Mouse (Mus musculus) embryonic facial prominence, embryonic 13.5 days (tissue): ENCODE measurements around the gene Wdr60. TPM values are rescaled to one million over a fixed set of nuclear protein-coding genes. Genes with fewer than 3 reads are reported as not detected.
"Not testable (repeated sequence)": the region's sequence is repeated elsewhere in the genome, so short reads cannot be mapped to it uniquely, and the experiment has no call there.

Source experiments
- ATAC-seq: fragments of 200-750 bp; cut with Nextera tagmentation; 2 replicates; pipeline ENCODE4 v1.8.0; 2017; ENCODE audit warnings: low read depth; ENCODE audit not compliant: insufficient number of reproducible peaks, insufficient read depth, low FRiP score, low TSS enrichment
- H3K27ac ChIP-seq: fragments of 300-500 bp; sonication (generic); 2 replicates; pipeline ENCODE4 v1.5.1; 2015; ENCODE audit warnings: moderate library complexity, mild to moderate bottlenecking, inconsistent platforms
- H3K27me3 ChIP-seq: fragments of 300-500 bp; sonication (generic); 2 replicates; pipeline ENCODE4 v1.6.1; 2015; ENCODE audit warnings: mild to moderate bottlenecking, inconsistent platforms
- H3K36me3 ChIP-seq: fragments of 300-500 bp; sonication (generic); 2 replicates; pipeline ENCODE4 v1.6.1; 2015; ENCODE audit warnings: mild to moderate bottlenecking, inconsistent platforms
- H3K4me1 ChIP-seq: fragments of 300-500 bp; sonication (generic); 2 replicates; pipeline ENCODE4 v1.6.1; 2015; ENCODE audit warnings: inconsistent platforms
- H3K4me2 ChIP-seq: fragments of 300-500 bp; sonication (generic); 2 replicates; pipeline ENCODE4 v1.6.1; 2015; ENCODE audit warnings: moderate library complexity, mild to moderate bottlenecking, inconsistent platforms
- H3K4me3 ChIP-seq: fragments of 300-500 bp; sonication (generic); 2 replicates; pipeline ENCODE4 v1.5.1; 2015; ENCODE audit warnings: mild to moderate bottlenecking, inconsistent platforms
- H3K9ac ChIP-seq: fragments of 300-500 bp; sonication (generic); 2 replicates; pipeline ENCODE4 v1.6.1; 2015; ENCODE audit warnings: mild to moderate bottlenecking, inconsistent platforms
- H3K9me3 ChIP-seq: fragments of 300-500 bp; sonication (generic); 2 replicates; pipeline ENCODE4 v1.6.1; 2016; ENCODE audit warnings: inconsistent platforms
- WGBS: fragments of 180-500 bp; shearing (Covaris S2); methylation state at CpG from one replicate; pipeline ENCODE4 v1.1.7; 2015; ENCODE audit warnings: mixed read lengths; 5-methylcytosine and 5-hydroxymethylcytosine counted together
- polyA plus RNA-seq: library from polyadenylated mRNA; unstranded; fragments of >200 nt; fragmentation: Nextera tagmentation; extraction: Ambion mirVana; gene quantifications from 2 replicates; pipeline ENCODE4 v1.2.1, GENCODE M21; 2015

Gene Wdr60
- polyA plus RNA-seq, 1 experiment from 2014 or later, result 35.6 TPM

DNA sequence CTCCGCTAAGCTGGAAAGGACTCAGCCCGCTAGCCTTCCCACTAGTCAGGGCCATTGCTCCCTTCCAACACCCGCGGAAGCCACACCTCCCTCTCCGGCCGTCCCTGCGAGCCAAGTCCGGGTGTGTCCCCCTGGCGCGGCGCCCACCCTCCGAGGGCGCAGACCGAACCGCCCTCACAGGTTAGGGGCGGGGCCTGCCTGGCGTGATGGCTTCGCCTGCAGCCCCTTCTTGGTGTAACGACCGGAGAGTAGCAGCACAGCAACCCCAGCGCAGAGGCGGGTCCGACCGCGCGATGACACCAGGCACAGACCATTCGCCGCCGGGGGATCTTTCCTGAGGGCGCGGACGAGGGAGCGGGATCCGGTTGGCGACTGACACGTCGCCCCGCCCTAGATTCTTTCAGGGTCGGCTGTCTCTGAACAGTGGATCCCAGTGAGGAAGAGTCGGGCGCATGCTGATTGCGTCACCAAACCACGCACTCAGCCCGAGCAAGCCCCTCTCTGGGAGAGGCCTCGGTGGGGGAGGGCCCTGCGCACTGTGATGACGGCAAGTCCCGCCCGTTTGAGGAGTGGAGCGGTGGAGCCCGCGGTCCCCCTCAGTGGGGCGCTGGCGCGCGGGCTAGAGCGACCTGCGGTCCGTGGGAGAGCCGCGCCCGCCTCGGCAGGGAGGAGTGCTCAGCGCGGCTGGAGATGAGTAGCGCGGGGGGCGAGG lies 18.0 kb upstream of the Wdr60 start, which contains the start of gene Esyt2:
TSS of gene Esyt2 (plus strand) at position 544 of the 712 bp plus-strand sequence.
- H3K4me2 ChIP-seq, result peak within 1 kb of the TSS; percentile 99
- H3K9me3 ChIP-seq, result no peaks in the 10 kb centered on the region
- peaks cover 10% of the 10 kb centered on the region for H3K4me1 ChIP-seq
- H3K9ac ChIP-seq, result peak within 1 kb of the TSS; percentile 96
- peak; percentile 98 for ATAC-seq
- under 1% methylated on average over 68 of the region's 68 CpGs for WGBS
- peak within 1 kb of the TSS; percentile 97 for H3K27ac ChIP-seq
- H3K36me3 ChIP-seq, result no peaks in the 10 kb centered on the region
- H3K4me3 ChIP-seq, result peak within 1 kb of the TSS; percentile 94
- H3K27me3 ChIP-seq, result no peaks in the 10 kb centered on the region

DNA sequence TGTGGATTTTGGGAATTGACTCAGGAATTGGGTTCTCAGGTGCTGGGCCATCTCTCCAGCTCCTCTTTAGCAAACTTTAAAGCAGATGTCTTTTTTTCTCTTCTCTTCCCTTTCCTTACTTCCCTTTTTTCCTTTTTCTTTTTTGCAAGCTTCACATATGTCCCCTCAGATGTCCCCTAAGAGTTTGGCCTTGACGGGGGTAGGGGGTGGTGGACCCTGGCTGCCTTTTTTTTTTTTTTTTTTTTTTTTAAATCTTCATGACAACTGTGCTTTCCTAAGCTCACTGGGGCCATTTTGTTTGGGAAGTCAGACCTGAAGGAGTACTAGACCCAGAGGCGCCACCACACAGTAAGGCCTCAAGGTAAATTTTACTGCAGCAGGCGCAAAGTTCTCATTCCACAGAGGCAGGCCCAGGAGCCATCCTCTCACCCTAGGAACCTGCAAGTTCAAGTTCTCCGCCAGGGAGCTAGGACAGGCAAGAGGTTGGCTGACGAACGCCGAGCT lies 17.4 kb upstream of the Wdr60 start:
- H3K4me2 ChIP-seq, result peak overlapping the region; percentile 66
- peak overlapping the region; percentile 94 for H3K4me3 ChIP-seq
- peak overlapping the region; percentile 96 for H3K9ac ChIP-seq
- H3K4me1 ChIP-seq, result peaks cover 10% of the 10 kb centered on the region
- ATAC-seq, result no peak
- H3K27ac ChIP-seq, result peak overlapping the region; percentile 97
- no peaks in the 10 kb centered on the region for H3K9me3 ChIP-seq
- H3K36me3 ChIP-seq, result no peaks in the 10 kb centered on the region
- 5% methylated on average over 7 of the region's 7 CpGs for WGBS
- H3K27me3 ChIP-seq, result no peaks in the 10 kb centered on the region

DNA sequence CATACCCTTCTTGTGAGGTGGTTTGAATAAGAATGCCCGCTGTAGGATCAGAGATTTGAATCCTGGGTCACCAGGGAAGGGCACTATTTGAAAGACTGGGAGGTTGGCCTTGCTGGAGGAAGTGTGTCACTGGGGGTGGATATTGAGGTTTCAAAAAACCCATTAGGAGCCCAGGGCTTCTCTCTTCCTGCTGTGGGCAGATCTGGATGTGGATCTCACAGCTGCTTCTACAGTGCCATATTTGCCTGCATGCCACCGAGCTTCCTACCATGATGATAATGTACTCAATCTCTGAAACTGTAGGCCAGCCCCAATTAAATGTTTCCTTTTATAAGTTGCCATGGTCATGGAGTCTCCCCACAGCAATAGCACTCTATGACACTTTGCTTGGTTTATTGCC lies 16.4 kb upstream of the Wdr60 start:
- no peak overlapping the region for H3K9ac ChIP-seq
- H3K27ac ChIP-seq, result no peak overlapping the region
- H3K4me1 ChIP-seq, result peaks cover 10% of the 10 kb centered on the region
- no peak for ATAC-seq
- 92% methylated on average over 2 of the region's 2 CpGs for WGBS
- no peak overlapping the region for H3K4me2 ChIP-seq
- no peaks in the 10 kb centered on the region for H3K27me3 ChIP-seq
- no peaks in the 10 kb centered on the region for H3K36me3 ChIP-seq
- no peak overlapping the region for H3K4me3 ChIP-seq
- H3K9me3 ChIP-seq, result no peaks in the 10 kb centered on the region

- Histone ChIP-seq H3K36me3 (no peaks in the 10 kb centered on the region), H3K9ac (no peak overlapping the region), H3K27ac (no peak overlapping the region), H3K4me2 (no peak overlapping the region), H3K4me1 (peaks cover 10% of the 10 kb centered on the region), H3K27me3 (no peaks in the 10 kb centered on the region), H3K4me3 (no peak overlapping the region), H3K9me3 (no peaks in the 10 kb centered on the region)
- WGBS, result 89% methylated on average over 1 of the region's 1 CpGs
- ATAC-seq, result no peak
Measured at GRCm38 (mm10) chr12:116278541-116278940, 15.7 kb upstream of the Wdr60 start.

DNA sequence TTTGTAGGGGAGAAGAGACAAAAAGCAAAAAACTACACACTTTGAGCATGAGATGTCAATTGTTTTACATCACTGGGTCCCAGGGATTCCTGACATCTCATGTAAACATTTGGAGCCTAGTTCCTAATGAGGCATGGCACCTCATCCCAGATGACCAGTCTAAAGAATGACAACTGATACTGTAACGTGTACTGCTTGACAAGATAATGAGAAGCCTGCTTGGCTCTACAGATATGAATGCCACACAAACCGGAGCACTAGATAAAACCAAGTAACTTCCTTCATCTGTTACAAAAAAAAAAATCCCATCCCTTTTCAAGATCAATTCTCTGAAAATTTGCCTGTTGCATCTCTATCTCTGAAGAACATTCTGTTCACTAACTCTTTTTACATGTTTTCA lies 14.1 kb upstream of the Wdr60 start:
- Histone ChIP-seq H3K27ac (no peak overlapping the region), H3K36me3 (no peaks in the 10 kb centered on the region), H3K4me1 (peaks cover 3% of the 10 kb centered on the region; the same call in 1 of the 2 replicates), H3K9ac (no peak overlapping the region), H3K4me3 (no peak overlapping the region), H3K4me2 (no peak overlapping the region), H3K9me3 (no peaks in the 10 kb centered on the region), H3K27me3 (no peaks in the 10 kb centered on the region)
- ATAC-seq, result no peak
- WGBS, result 71% methylated on average over 2 of the region's 2 CpGs

DNA sequence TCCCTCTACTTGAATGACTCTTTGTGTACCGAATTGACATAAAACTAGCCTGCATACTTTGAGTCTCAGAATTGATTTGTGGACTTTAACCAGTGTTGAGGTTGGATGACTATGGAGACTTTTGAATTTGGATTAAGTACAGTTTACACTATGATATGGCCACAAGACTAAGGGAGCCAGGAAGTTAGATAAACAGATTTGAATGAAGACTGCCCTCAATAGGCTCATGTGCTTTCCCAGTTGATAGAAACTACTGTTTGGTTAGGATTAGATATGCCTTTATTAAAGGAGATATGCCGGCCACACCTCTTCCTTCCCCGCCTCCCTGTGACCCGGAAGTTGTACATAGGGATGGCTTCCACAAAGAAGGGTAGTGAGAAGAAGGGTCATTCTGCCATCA lies 12.8 kb upstream of the Wdr60 start:
- WGBS, result 87% methylated on average over 4 of the region's 4 CpGs

DNA sequence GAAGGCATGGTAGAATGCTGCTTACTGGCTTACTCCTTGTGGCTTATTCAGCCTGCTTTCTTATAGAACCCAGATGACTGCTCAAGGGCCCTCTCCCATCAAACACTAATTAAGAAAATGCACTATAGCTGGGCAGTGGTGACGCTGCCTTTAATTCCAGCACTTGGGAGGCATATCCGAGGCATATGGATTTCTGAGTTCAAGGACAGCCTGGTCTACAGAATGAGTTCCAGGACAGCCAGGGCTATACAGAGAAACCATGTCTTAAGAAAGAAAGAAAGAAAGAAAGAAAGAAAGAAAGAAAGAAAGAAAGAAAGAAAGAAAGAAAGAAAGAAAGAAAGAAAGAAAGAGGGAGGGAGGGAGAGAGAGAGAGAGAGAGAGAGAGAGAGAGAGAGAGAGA lies 12.3 kb upstream of the Wdr60 start, which contains the start of gene Gm11027:
TSS of gene Gm11027 (plus strand) at position 301 of the 400 bp plus-strand sequence.
- not testable (repeated sequence) for H3K4me3 ChIP-seq, H3K36me3 ChIP-seq, H3K4me2 ChIP-seq, H3K9ac ChIP-seq, H3K4me1 ChIP-seq, H3K27me3 ChIP-seq, H3K9me3 ChIP-seq, ATAC-seq, H3K27ac ChIP-seq
- 55% methylated on average over 2 of the region's 2 CpGs for WGBS

More for the DNA sequence above, 12.8 kb upstream of the Wdr60 start:
- Histone ChIP-seq H3K27ac (no peak overlapping the region), H3K4me2 (no peak overlapping the region), H3K9me3 (no peaks in the 10 kb centered on the region), H3K4me1 (no peaks in the 10 kb centered on the region), H3K36me3 (no peaks in the 10 kb centered on the region), H3K4me3 (no peak overlapping the region), H3K9ac (no peak overlapping the region), H3K27me3 (no peaks in the 10 kb centered on the region)
- ATAC-seq, result no peak

GRCm38 (mm10) chr12:116273733-116274132 lies 10.9 kb upstream of the Wdr60 start:
- no peak for ATAC-seq
- Histone ChIP-seq H3K4me2 (no peak overlapping the region), H3K4me3 (no peak overlapping the region), H3K36me3 (no peaks in the 10 kb centered on the region), H3K4me1 (no peaks in the 10 kb centered on the region), H3K27me3 (no peaks in the 10 kb centered on the region), H3K9me3 (no peaks in the 10 kb centered on the region), H3K27ac (no peak overlapping the region), H3K9ac (no peak overlapping the region)
- 55% methylated on average over 1 of the region's 1 CpGs for WGBS

GRCm38 (mm10) chr12:116271071-116271470 lies 8.2 kb upstream of the Wdr60 start:
- H3K36me3 ChIP-seq, result no peaks in the 10 kb centered on the region
- 88% methylated on average over 2 of the region's 2 CpGs for WGBS
- H3K27ac ChIP-seq, result no peak overlapping the region
- H3K4me2 ChIP-seq, result no peak overlapping the region
- H3K4me3 ChIP-seq, result no peak overlapping the region
- H3K9me3 ChIP-seq, result no peaks in the 10 kb centered on the region
- H3K27me3 ChIP-seq, result no peaks in the 10 kb centered on the region
- no peaks in the 10 kb centered on the region for H3K4me1 ChIP-seq
- H3K9ac ChIP-seq, result no peak overlapping the region
- no peak for ATAC-seq

DNA sequence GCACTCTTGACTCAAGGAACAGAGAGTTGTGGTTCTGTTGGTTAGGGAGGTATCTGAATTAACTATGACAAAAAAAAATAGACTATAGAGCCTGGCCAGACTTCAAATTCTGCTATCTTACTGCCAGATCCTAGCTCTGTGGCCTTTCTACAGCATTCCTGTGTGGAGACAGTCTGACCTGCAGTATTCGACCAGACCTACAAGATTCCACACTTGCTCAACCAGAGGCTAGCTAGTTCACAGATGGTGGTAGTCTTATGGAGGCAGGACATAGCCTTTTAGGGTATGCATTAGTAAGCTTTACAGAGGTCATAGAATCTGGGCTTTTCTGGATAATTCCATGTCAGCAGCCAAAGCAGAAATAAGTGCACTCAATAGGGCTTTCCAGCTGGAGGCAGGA lies 7.7 kb upstream of the Wdr60 start:
- WGBS, result 68% methylated on average over 1 of the region's 1 CpGs
- H3K4me1 ChIP-seq, result no peaks in the 10 kb centered on the region
- H3K27ac ChIP-seq, result no peak overlapping the region
- no peak overlapping the region for H3K4me2 ChIP-seq
- no peaks in the 10 kb centered on the region for H3K27me3 ChIP-seq
- H3K36me3 ChIP-seq, result no peaks in the 10 kb centered on the region
- no peaks in the 10 kb centered on the region for H3K9me3 ChIP-seq
- H3K9ac ChIP-seq, result no peak overlapping the region
- no peak for ATAC-seq
- H3K4me3 ChIP-seq, result no peak overlapping the region

DNA sequence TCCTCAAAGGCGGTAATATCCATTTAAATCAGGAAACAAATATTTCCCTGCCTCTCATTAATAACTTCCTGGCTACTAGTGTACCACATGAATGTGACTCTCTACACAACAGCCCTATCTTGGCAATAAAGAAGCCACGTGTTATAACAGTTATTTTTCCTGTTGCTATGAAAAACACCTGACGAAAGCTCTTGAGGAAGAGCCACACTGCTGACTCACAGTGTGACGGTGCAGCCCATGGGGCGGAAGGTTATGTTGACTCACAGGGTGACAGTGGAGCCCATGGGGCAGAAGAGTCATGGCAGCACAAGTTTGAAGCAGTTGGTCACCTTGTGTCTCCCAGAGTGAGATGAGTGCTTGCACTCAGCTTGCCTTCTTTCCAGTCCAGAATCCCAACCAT lies 6.6 kb upstream of the Wdr60 start:
- H3K27me3 ChIP-seq, result no peaks in the 10 kb centered on the region
- no peaks in the 10 kb centered on the region for H3K4me1 ChIP-seq
- H3K36me3 ChIP-seq, result no peaks in the 10 kb centered on the region
- H3K4me3 ChIP-seq, result no peak overlapping the region
- no peak overlapping the region for H3K27ac ChIP-seq
- no peak overlapping the region for H3K4me2 ChIP-seq
- WGBS, result 81% methylated on average over 5 of the region's 5 CpGs
- H3K9ac ChIP-seq, result no peak overlapping the region
- H3K9me3 ChIP-seq, result no peaks in the 10 kb centered on the region
- ATAC-seq, result no peak

DNA sequence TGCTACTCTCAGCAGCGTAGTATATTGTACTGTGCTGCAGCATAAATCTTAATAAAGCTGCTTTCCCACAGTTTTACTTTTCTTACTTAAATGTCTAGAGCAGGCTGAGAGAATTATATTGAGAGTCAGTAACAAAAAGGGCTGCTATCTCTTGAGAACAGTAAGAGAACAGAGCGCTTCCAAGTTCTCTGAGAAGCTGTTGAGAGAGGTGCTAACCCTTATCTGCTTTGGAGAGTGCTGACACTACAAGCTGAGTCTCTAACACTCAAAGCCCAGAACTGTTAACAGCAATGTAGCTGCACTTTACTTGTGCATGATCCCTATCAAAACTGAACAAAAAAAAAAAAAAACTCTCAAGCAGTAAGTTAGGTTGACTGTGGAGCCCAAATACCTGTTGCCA lies 2.5 kb upstream of the Wdr60 start:
- no peaks in the 10 kb centered on the region for H3K27me3 ChIP-seq
- no peaks in the 10 kb centered on the region for H3K36me3 ChIP-seq
- no peaks in the 10 kb centered on the region for H3K4me1 ChIP-seq
- no peak for ATAC-seq
- H3K27ac ChIP-seq, result no peak overlapping the region
- no peak overlapping the region for H3K4me3 ChIP-seq
- H3K9me3 ChIP-seq, result no peaks in the 10 kb centered on the region
- H3K9ac ChIP-seq, result no peak overlapping the region
- WGBS, result 77% methylated on average over 2 of the region's 2 CpGs
- no peak overlapping the region for H3K4me2 ChIP-seq
